Comparison of ENCODE assay signal across 18 mouse cellular contexts in the genomic region with DNA sequence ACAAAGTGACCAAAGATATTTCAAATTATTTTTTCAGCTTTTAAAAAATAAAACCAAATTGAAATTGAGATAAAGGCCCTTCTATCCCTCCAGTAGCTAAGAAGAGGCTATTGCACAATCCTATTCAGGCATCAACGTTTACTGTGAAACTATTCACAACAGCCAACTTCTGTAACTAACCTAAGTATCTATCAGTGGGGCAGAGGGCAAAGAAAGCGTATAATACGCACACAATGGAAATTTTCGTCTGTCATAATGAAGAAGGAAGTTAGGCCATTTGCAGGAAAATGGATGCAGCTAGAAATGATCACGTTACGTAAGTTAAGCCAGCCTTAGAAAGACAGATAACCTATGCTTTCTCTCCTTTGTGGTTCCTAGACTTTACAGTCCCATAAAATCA. TPM values are rescaled to one million over a fixed set of nuclear protein-coding genes. Genes with fewer than 3 reads are reported as not detected.
DNase-seq lines count a peak whose midpoint lies in the region; ATAC-seq and TF ChIP-seq lines count a peak whose summit lies in the region.
"Had no signal": no experiment of that assay in that cellular context is flagged by ENCODE, and none has a peak within 500 bp of the region (broad histone marks: within the 10 kb centered on the region; RNA-seq: fewer than 3 reads in every experiment).

No protein-coding gene starts in this region.

- peak; percentile 22 for DNase-seq in heart, adult 11 months
- DNase-seq in heart, adult 2 months = no peak
- peak; percentile 41 for DNase-seq in lung, postnatal 36 days
- DNase-seq in lung, postnatal 14 days = no peak
- no peak for DNase-seq in cerebellum, adult 11-12 months
- no peak for DNase-seq in yolk sac, embryonic 10.5 days (ENCODE audit: low spot score)
- DNase-seq: adrenal gland, postnatal 14 days; cerebellum, adult 2 months; cerebellum, postnatal 10 days; gastrocnemius, postnatal 36 days; heart, postnatal 10 days; heart, postnatal 4 days had no signal

- peaks cover 2% of the 10 kb centered on the region for H3K79me2 ChIP-seq in heart, adult 2 months (replicated peaks; ENCODE audit: control insufficient read depth, insufficient read depth, low read length)

- H3K4me3 ChIP-seq in heart, adult 2 months = no peak overlapping the region
- H3K4me3 ChIP-seq: embryonic facial prominence, embryonic 12.5 days; forebrain, embryonic 15.5 days; heart, embryonic 10.5 days; hindbrain, embryonic 12.5 days had no signal

- no peak for TF ChIP-seq EP300 in heart, adult 2 months (IDR thresholded peaks at IDR 0.05; ENCODE audit: insufficient read depth, low read depth, low read length)

- no peak overlapping the region for H3K27ac ChIP-seq in heart, adult 2 months
- H3K27ac ChIP-seq: embryonic facial prominence, embryonic 12.5 days; forebrain, embryonic 15.5 days; heart, embryonic 10.5 days; hindbrain, embryonic 12.5 days; hindbrain, postnatal 0 days had no signal

- WGBS in heart, adult 2 months = 80% methylated on average over 6 of the region's 6 CpGs

- H3K36me3 ChIP-seq in heart, adult 2 months (ENCODE audit: control insufficient read depth, insufficient read depth, low read length) = peaks cover 2% of the 10 kb centered on the region
- H3K36me3 ChIP-seq: embryonic facial prominence, embryonic 12.5 days; forebrain, embryonic 15.5 days; hindbrain, embryonic 12.5 days had no signal

- TF ChIP-seq CTCF in heart, adult 2 months (IDR thresholded peaks at IDR 0.05) = no peak

- no peak overlapping the region for H3K9ac ChIP-seq in heart, adult 2 months (ENCODE audit: low read depth, low read length)
- H3K9ac ChIP-seq: embryonic facial prominence, embryonic 12.5 days; forebrain, embryonic 15.5 days; hindbrain, embryonic 12.5 days had no signal

- no peak for TF ChIP-seq POLR2A in heart, adult 2 months (IDR thresholded peaks at IDR 0.05; ENCODE audit: insufficient read depth, low read depth, low read length)

- peaks cover 5% of the 10 kb centered on the region for H3K4me1 ChIP-seq in heart, adult 2 months (ENCODE audit: control insufficient read depth, insufficient read depth, low read length)

- no peaks in the 10 kb centered on the region for H3K27me3 ChIP-seq in heart, adult 2 months (ENCODE audit: control insufficient read depth, insufficient read depth, low read length)
- H3K27me3 ChIP-seq: embryonic facial prominence, embryonic 12.5 days; forebrain, embryonic 15.5 days; hindbrain, embryonic 12.5 days had no signal

- intact Hi-C loops in heart, adult 2 months (cut with DNase I) = loop anchor here (5.0 kb wide), 1 partner anchor 38 kb away; a partner anchor contains a TSS

- ATAC-seq in megakaryocyte progenitor cell, adult 5-6 weeks (replicated peaks; ENCODE audit: poor library complexity) = peak; percentile 45
- ATAC-seq: forebrain, embryonic 15.5 days; hindbrain, postnatal 0 days had no signal

RNA-seq across cellular contexts. Expression of a gene that starts 40.0 kb away (rescaled TPM):
- 1 to 10 TPM; 8.5 to 9.8 TPM for total RNA-seq in heart, adult 2 months (2021)
- 5.5 and 10.0 TPM in 2 replicates for polyA plus RNA-seq in heart, adult 2 months (2012; rRNA removed)
- 45.6 and 48.8 TPM in 2 replicates for total RNA-seq in megakaryocyte progenitor cell, adult 5-6 weeks (2015)
- total RNA-seq in megakaryocyte progenitor cell, adult 5-6 weeks (2017) = 78.3 and 81.2 TPM in 2 replicates

RNA-seq across cellular contexts. Expression of a gene that starts 45.0 kb away (rescaled TPM):
- total RNA-seq in heart, adult 2 months (2021) = 1 to 10 TPM; 1.1 to 1.2 TPM
- polyA plus RNA-seq in heart, adult 2 months (2012; rRNA removed) = 0.43 and 2.4 TPM in 2 replicates
- total RNA-seq in megakaryocyte progenitor cell, adult 5-6 weeks (2015) = 4.1 and 7.4 TPM in 2 replicates
- 0.96 and 3.0 TPM in 2 replicates for total RNA-seq in megakaryocyte progenitor cell, adult 5-6 weeks (2017)

Comparison
In these comparisons a context has a peak if more than half of its experiments do, and no peak if none do; other contexts are left out.
1. DNase-seq: peak in heart, adult 11 months (single experiment) and lung, postnatal 36 days (single experiment); none in heart, adult 2 months (0 of 2), lung, postnatal 14 days (single experiment), cerebellum, adult 11-12 months (single experiment) and yolk sac, embryonic 10.5 days (single experiment).
2. RNA of a gene that starts 40.0 kb away (total RNA-seq): 45.6 to 81.2 TPM in megakaryocyte progenitor cell, adult 5-6 weeks; 8.5 to 9.8 TPM in heart, adult 2 months; every median in the first group is over 4 times any median in the second.